Mouse (Mus musculus) lung, postnatal 25 days (tissue): ENCODE data around the gene Ctsw.

Source experiments
- DNase-seq: peaks from one replicate; pipeline ENCODE4 v3.0.0; 2022; ENCODE audit warnings: low spot score

The Ctsw gene

GRCm38 (mm10) chr19:5487768-5488550 lies 19.7 kb upstream of the Ctsw start, which contains the start of gene Mus81:
Mus81 (minus strand) TSS chr19:5488402.
- peak; percentile 98 for DNase-seq

GRCm38 (mm10) chr19:5486771-5487170 lies 18.5 kb upstream of the Ctsw start:
- no peak for DNase-seq

DNA sequence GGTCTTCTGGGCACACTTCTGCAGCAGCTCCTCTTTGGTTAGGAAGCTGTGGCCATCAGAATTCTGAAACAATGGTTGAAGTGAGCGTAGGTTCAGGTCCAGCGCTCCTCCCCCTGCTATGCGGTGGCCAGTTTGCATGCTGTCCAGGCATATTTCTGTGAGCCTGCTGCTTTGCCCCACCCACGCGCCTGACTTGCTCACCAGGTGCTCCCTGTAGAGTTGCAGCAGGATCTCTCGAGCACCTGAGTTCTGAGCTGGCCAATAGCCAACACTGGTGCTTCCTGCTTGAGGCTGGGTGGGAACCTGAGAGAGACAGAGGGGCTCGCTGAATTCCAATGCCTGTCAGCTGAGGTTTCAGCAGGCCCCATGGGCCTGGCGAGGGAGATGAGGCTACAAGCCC lies 18.0 kb upstream of the Ctsw start:
- DNase-seq, result peak; percentile 62

- no peak for DNase-seq
Measured at GRCm38 (mm10) chr19:5485821-5486220, 17.5 kb upstream of the Ctsw start.

- DNase-seq, result no peak
Measured at GRCm38 (mm10) chr19:5485371-5485770, 17.1 kb upstream of the Ctsw start.

DNA sequence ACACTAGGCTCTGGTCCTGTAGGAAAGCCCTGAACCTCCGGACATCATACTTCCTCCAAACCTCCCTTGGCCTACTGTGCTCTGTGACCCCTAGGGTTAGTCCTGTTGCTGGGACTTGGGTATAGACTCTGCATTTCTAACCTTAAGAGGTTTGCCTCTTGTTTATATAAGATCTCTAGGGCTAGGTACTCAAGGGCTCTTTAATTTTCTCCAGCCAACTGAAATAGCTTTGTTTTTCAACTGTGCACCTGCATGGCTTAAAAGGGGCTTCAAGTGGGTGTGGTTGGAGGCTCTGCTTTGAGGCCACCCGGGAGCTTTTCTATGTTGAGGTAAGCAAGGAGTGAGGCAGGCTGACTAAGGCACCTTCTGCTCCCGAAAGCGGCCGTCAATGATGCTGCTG lies 16.2 kb upstream of the Ctsw start:
- no peak for DNase-seq

DNA sequence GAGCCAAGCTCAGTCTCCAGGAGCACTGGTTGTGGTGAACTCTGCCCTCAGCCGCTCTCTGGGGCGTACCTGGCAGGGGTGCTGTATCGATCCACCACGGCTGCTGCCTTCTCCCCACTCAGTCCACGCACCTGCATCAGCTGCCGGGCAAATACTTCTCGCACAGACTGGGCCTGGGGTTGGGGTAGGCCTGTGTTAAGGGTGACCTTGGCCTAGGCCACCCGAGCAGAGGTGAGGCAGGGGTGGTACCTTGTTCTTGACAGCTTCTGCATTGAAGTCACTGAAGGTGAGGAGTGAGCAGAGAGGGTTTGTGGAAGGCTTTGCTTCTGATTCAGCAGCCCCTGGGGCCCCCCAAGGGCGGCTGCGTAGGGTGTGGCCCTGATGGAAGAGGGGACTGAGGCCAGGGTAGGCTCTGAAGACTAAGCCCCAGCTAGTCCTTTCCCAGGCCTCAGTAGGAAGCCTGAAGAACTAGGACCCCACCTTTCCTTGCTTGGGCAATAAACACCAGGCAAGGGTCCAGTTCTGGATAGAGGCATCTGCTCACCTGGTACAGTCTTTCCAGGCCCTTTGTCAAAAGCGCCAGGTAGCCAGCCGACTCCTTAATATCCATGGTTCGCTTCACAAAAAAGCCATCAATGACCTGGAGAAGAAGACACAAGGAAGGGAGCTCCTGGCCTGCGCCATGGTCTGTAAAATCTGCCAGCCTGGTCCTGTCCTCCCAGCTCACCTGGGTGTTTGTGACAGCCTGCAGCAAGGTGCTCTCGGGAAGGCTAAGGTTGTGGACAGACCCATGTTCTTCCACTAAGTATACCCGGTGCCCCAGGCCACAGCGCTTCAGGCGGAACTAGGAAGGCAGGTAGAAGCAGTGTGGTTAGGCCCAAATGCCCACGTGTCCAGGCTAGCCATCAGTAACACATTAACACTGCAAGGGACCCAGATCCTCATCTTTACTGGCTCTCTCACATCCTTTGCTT lies 15.4 kb upstream of the Ctsw start:
- DNase-seq, result no peak

DNA sequence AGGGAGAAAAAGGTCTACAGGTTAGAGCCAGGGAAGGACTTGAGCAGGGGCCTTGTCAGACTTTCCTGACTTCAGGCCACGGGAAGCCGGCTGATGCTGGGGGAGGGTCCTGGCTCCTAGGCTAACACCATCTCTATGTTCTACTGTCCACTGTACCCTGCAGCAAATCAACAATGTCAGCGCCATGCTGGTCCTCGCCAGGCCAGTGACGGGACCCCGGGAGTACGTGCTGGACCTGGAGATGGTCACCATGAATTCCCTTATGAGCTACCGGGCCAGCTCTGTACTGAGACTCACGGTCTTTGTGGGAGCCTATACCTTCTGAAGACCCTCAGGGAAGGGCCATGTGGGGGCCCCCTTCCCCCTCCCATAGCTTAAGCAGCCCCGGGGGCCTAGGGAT lies 13.1 kb upstream of the Ctsw start:
- DNase-seq, result no peak

DNA sequence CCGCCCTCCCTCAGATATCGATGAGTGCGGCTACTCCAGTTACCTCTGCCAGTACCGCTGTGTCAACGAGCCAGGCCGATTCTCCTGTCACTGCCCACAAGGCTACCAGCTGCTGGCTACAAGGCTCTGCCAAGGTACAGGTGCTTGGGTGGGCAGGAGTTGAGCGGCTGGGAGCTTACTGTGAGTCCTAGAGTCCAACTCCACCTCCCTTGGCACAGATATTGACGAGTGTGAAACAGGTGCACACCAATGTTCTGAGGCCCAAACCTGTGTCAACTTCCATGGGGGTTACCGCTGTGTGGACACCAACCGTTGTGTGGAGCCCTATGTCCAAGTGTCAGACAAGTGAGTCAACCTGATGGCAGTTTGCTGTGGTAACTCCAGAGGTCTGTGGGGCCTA lies 11.7 kb upstream of the Ctsw start:
- DNase-seq, result no peak

GRCm38 (mm10) chr19:5477668-5478300 lies 9.5 kb upstream of the Ctsw start:
- no peak for DNase-seq

GRCm38 (mm10) chr19:5477004-5477667 lies 8.8 kb upstream of the Ctsw start:
- DNase-seq, result no peak

DNA sequence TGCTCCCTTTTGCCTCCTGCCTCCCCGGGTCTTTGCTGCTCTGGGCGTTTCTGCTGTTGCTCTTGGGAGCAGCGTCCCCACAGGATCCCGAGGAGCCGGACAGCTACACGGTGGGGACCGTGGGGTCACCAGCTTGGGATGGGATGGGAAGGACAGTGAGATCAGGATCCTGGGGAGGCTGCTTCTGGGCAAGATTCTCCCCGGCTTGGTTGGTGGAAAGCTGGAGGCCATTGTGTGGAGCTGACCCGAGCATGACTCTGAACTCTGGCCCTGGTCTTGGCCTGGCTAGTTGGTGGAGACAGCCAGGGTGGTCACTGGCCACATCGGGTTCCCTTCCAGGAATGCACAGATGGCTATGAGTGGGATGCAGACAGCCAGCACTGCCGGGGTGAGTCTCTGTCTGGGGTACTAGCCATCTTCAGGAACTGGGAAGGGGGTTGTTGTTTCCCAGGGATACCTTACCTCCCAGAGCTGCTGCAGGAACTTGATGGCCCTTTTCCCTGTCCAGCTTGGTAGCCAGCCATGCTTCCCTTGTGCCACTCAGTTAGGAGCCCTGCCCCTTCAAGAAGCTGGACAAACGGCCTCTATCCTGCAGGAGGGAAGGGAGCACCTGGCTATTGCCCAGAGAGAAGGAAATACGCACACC lies 6.9 kb upstream of the Ctsw start:
- no peak for DNase-seq

DNA sequence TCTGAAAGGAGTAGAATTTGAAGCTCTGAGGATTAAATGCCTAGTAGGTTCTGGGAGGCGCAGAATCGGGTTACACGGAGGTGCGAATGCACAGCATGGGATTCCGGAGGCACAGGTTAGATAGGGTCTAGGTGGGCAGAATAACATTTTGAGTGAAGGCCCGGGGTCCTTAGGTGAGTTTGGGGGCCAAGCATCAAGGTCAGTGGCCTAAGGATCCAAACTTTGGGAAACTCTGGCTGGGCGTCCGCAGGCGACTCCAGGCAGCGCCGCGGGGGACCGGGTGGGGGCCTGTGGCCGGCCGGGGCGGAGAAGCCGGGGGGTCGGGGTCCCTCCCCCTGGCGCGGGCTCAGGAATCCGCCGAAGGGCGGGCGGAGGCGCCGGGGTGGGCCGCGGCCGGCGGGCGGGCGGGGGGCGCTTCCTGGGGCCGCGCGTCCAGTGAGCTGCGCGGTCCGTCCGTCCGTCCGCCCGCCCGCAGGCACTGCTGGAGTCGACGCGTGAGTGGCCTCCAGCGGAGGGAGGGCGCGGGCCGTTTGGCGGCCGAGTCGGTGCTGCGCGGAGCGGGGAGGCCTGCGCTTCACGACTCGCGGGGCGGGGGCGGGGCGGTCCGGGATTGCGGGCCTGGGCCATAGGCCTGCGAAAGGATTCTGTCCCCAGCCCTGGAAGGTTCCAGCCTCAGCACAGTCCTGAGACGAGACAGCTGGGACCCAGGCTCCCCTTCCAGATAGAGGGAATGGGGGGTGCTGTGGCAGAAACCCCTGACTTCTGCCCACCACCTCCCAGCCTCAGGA lies 6.2 kb upstream of the Ctsw start:
- no peak for DNase-seq

DNA sequence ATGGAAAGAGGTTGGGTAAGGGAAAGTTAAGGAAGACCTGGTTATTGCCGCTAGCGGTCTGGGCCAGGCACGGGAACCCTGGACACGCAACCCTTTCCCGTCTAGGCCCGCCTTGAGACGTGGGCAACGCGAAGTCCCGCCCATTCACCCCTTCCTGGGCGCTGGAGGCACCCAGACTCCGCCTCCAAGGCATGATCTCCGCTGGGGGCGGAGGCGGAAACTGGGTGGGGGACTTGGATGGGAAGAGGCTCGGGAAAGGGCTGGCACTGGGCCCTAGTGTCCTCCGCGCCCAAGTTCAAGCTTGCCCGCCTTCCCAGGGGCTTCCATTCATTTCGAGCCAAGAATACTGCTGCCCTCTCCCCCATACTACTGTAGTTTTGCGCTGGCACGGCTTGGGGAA lies 5.4 kb upstream of the Ctsw start, which contains the start of gene Efemp2:
Gene Efemp2 (plus strand): TSS at position 235 of the 400 bp plus-strand sequence.
- peak; percentile 92 for DNase-seq

- no peak for DNase-seq
Measured at GRCm38 (mm10) chr19:5472857-5473256, 4.5 kb upstream of the Ctsw start.

GRCm38 (mm10) chr19:5471846-5472245 lies 3.5 kb upstream of the Ctsw start:
- no peak for DNase-seq

GRCm38 (mm10) chr19:5466916-5467500 lies 1.3 kb downstream of the Ctsw start:
- no peak for DNase-seq

GRCm38 (mm10) chr19:5465037-5465436 lies 3.3 kb downstream of the Ctsw start:
- DNase-seq, result no peak

GRCm38 (mm10) chr19:5463791-5464562 lies 4.3 kb downstream of the Ctsw start:
- peak; percentile 62 for DNase-seq
